Mouse (Mus musculus) midbrain, embryonic 14.5 days (tissue): Measurements from ENCODE around the gene Syt7. TPM values are rescaled to one million over a fixed set of nuclear protein-coding genes. Genes with fewer than 3 reads are reported as not detected.
A peak's percentile ranks its signal among the peaks of the same experiment; 100 is the strongest.

Experiments
- ATAC-seq: fragments of 200-750 bp; cut with Nextera tagmentation; 2 replicates; pipeline ENCODE4 v1.8.0; 2017; ENCODE audit warnings: moderate number of reproducible peaks, moderate library complexity; ENCODE audit not compliant: low FRiP score, low TSS enrichment
- DNase-seq: peaks from one replicate; pipeline ENCODE4 v3.0.0-alpha.2; 2015
- H3K27ac ChIP-seq: fragments of 300-500 bp; sonication (generic); replicated peaks from 2 replicates; pipeline ENCODE4 v1.5.1; 2014; ENCODE audit warnings: mild to moderate bottlenecking, low read depth, low read length, moderate library complexity
- H3K27me3 ChIP-seq: fragments of 300-500 bp; sonication (generic); 2 replicates; pipeline ENCODE4 v1.6.1; 2014; ENCODE audit warnings: low read length, control low read depth, mixed read lengths; ENCODE audit not compliant: control insufficient read depth, insufficient read depth
- H3K36me3 ChIP-seq: fragments of 300-500 bp; sonication (generic); 2 replicates; pipeline ENCODE4 v1.6.1; 2014; ENCODE audit warnings: low read length, control low read depth; ENCODE audit not compliant: control insufficient read depth, insufficient read depth
- H3K4me1 ChIP-seq: fragments of 300-500 bp; sonication (generic); 2 replicates; pipeline ENCODE4 v1.6.1; 2014; ENCODE audit warnings: mild to moderate bottlenecking, antibody characterized with exemption, low read length, control low read depth; ENCODE audit not compliant: control insufficient read depth, insufficient read depth
- H3K4me2 ChIP-seq: fragments of 300-500 bp; sonication (generic); 2 replicates; pipeline ENCODE4 v1.6.1; 2014; ENCODE audit warnings: mild to moderate bottlenecking, low read length, moderate library complexity
- H3K4me3 ChIP-seq: fragments of 300-500 bp; sonication (generic); replicated peaks from 2 replicates; pipeline ENCODE4 v1.5.1; 2014; ENCODE audit warnings: low read depth, low read length
- H3K9ac ChIP-seq: fragments of 300-500 bp; sonication (generic); replicated peaks from 2 replicates; pipeline ENCODE4 v1.6.1; 2014; ENCODE audit warnings: mild to moderate bottlenecking, low read length, moderate library complexity
- H3K9me3 ChIP-seq: fragments of 300-500 bp; sonication (generic); 2 replicates; pipeline ENCODE4 v1.6.1; 2016; ENCODE audit warnings: low read length, control low read depth, mixed read lengths; ENCODE audit not compliant: control insufficient read depth
- WGBS: fragments of 180-500 bp; shearing (Covaris S2); extraction: QIAGEN DNeasy Blood & Tissue Kit; methylation state at CpG from one replicate; pipeline ENCODE4 v1.1.7; 2014; 5-methylcytosine and 5-hydroxymethylcytosine counted together
- polyA plus RNA-seq: library from polyadenylated mRNA; unstranded; fragments of >200 nt; fragmentation: Nextera tagmentation; extraction: Ambion mirVana; gene quantifications from 2 replicates; pipeline ENCODE4 v1.2.1, GENCODE M21; 2014

Gene Syt7
- polyA plus RNA-seq, 1 experiment from 2014 or later, result 10.1 TPM

GRCm38 (mm10) chr19:10469171-10469658 lies 80.3 kb downstream of the Syt7 start:
- H3K27ac ChIP-seq, result no peak overlapping the region
- H3K4me2 ChIP-seq, result no peak overlapping the region
- no peaks in the 10 kb centered on the region for H3K9me3 ChIP-seq
- H3K4me1 ChIP-seq, result peaks cover 2% of the 10 kb centered on the region; the same call in 1 of the 2 replicates
- no peaks in the 10 kb centered on the region for H3K36me3 ChIP-seq
- H3K27me3 ChIP-seq, result no peaks in the 10 kb centered on the region
- 71% methylated on average over 8 of the region's 8 CpGs for WGBS
- DNase-seq (no peak), ATAC-seq (no peak)
- no peak overlapping the region for H3K9ac ChIP-seq
- H3K4me3 ChIP-seq, result no peak overlapping the region

GRCm38 (mm10) chr19:10472958-10473357 lies 84.1 kb downstream of the Syt7 start:
- no peaks in the 10 kb centered on the region for H3K4me1 ChIP-seq
- H3K27ac ChIP-seq, result no peak overlapping the region
- 74% methylated on average over 3 of the region's 3 CpGs for WGBS
- no peak overlapping the region for H3K4me2 ChIP-seq
- no peak for ATAC-seq
- H3K27me3 ChIP-seq, result no peaks in the 10 kb centered on the region
- H3K9ac ChIP-seq, result no peak overlapping the region
- no peak overlapping the region for H3K4me3 ChIP-seq
- no peaks in the 10 kb centered on the region for H3K36me3 ChIP-seq
- no peak for DNase-seq
- no peaks in the 10 kb centered on the region for H3K9me3 ChIP-seq

GRCm38 (mm10) chr19:10473779-10474178 lies 84.9 kb downstream of the Syt7 start:
- Histone ChIP-seq H3K27me3 (no peaks in the 10 kb centered on the region), H3K36me3 (no peaks in the 10 kb centered on the region), H3K9ac (no peak overlapping the region), H3K4me1 (no peaks in the 10 kb centered on the region), H3K27ac (no peak overlapping the region), H3K9me3 (no peaks in the 10 kb centered on the region), H3K4me3 (no peak overlapping the region), H3K4me2 (no peak overlapping the region)
- WGBS, result 21% methylated on average over 6 of the region's 6 CpGs
- ATAC-seq (no peak), DNase-seq (no peak)

DNA sequence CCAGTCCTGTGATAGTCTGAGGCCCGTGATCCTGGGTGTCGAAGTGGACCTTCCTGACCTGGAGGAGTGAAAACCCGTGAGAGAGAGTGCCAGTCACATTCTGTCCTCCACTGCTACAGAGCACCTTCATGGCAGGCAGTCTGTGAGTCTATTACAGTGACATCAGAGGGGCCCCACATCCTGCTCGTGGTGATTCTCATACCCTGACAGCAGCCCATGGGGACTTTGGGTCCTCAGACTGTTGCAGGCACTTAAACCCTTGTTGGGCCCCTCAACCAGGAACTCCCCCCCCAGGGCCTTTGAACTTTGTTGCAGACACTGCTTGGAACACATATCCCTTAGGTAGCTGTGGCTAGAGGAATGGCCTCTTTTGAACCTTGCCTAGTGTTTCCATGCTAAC lies 90.7 kb downstream of the Syt7 start:
- no peak overlapping the region for H3K4me3 ChIP-seq
- no peak for DNase-seq
- no peaks in the 10 kb centered on the region for H3K9me3 ChIP-seq
- 77% methylated on average over 4 of the region's 4 CpGs for WGBS
- H3K4me1 ChIP-seq, result peaks cover 13% of the 10 kb centered on the region
- no peak overlapping the region for H3K9ac ChIP-seq
- no peaks in the 10 kb centered on the region for H3K27me3 ChIP-seq
- ATAC-seq, result no peak
- H3K27ac ChIP-seq, result no peak overlapping the region
- no peak overlapping the region for H3K4me2 ChIP-seq
- H3K36me3 ChIP-seq, result no peaks in the 10 kb centered on the region

- 18% methylated on average over 6 of the region's 6 CpGs for WGBS
- H3K4me3 ChIP-seq, result no peak within 1 kb of the TSS
- H3K4me2 ChIP-seq, result 0 out of 2 replicates have a peak within 1 kb of the TSS, but pooled peaks have one; percentile 5
- H3K9me3 ChIP-seq, result no peaks in the 10 kb centered on the region
- DNase-seq (peak; percentile 78), ATAC-seq (peak; percentile 46; the same call in 1 of the 2 replicates)
- H3K36me3 ChIP-seq, result no peaks in the 10 kb centered on the region
- H3K27ac ChIP-seq, result 0 out of 2 replicates have a peak within 1 kb of the TSS, but pooled peaks have one; percentile 13
- no peaks in the 10 kb centered on the region for H3K27me3 ChIP-seq
- H3K4me1 ChIP-seq, result peaks cover 13% of the 10 kb centered on the region
- H3K9ac ChIP-seq, result no peak within 1 kb of the TSS
Observed at GRCm38 (mm10) chr19:10482703-10483102, 93.8 kb downstream of the Syt7 start, which contains the start of gene Ppp1r32. Gene Ppp1r32, minus strand, starts transcription at chr19:10482928.

DNA sequence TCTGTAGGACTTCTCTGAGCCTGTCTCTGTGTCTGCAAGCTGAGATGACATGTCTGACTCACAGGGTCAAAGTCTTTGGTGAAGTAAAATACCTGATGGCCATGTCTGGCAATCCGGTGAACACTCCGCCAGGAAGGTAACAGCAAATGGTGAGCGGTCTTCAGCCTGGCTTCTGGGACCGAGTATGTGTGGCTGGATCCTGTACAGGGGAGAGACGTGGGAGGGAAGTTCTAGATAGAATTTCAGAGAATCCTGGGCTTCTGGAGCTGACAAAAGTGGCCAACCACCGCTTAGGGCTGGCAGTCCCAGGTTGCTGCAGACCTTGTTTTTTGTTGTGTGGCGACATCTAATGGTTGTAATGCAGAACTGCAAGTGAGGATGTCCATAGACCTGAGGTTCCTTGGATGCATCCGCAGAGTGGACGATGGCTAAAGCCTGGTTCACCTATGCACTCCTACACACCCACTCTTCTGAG lies 97.4 kb downstream of the Syt7 start:
- 19% methylated on average over 9 of the region's 9 CpGs for WGBS

DNA sequence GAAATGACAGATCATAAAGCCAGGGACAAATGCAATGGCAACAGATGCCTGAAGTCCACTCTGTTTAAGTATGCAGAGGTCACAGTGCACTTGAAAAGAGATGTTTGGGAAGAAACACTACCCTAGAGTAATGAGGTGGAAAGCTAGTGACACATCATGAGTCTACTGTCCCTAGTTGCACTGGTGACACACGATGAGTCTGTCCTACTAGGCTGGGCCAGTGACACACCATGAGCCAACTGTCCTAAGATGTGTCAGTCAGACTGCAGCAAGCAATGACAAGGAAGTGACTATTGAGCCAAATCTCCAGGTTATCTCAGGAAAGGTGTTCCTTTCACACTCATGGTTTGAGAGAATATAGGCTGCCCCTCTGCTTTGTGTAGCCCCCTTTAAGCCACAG lies 106.8 kb downstream of the Syt7 start:
- ATAC-seq (no peak), DNase-seq (no peak)
- Histone ChIP-seq H3K27ac (no peak overlapping the region), H3K4me1 (peaks cover 6% of the 10 kb centered on the region), H3K9me3 (no peaks in the 10 kb centered on the region), H3K4me2 (no peak overlapping the region), H3K9ac (no peak overlapping the region), H3K36me3 (peaks cover 13% of the 10 kb centered on the region), H3K4me3 (no peak overlapping the region), H3K27me3 (no peaks in the 10 kb centered on the region)
- WGBS, result 97% methylated on average over 1 of the region's 1 CpGs

More for the DNA sequence above, 97.4 kb downstream of the Syt7 start:
- peaks cover 13% of the 10 kb centered on the region for H3K4me1 ChIP-seq
- H3K27ac ChIP-seq, result no peak overlapping the region
- H3K36me3 ChIP-seq, result no peaks in the 10 kb centered on the region
- no peak overlapping the region for H3K9ac ChIP-seq
- peak; percentile 82 for ATAC-seq
- DNase-seq, result peak; percentile 90
- no peaks in the 10 kb centered on the region for H3K27me3 ChIP-seq
- no peak overlapping the region for H3K4me3 ChIP-seq
- H3K9me3 ChIP-seq, result no peaks in the 10 kb centered on the region
- H3K4me2 ChIP-seq, result no peak overlapping the region

DNA sequence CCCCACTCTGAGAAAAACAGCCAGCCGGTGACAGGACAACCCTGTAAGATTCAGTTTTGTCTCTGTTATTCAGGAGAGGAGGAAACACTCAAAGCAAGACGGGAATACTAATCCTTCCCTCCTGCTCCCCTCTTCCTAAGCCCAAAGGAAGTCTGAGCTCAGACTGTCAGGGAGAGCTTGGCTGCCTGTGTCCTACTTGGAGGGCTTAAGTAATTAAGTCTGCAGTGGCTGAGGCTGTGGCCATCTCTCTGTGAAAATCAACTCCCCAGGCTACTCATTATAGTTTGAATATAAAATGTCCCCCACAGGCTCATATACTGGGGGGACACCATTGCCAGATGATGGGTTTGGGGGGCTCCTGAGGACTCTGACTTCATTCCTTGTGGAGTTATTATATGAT lies 108.1 kb downstream of the Syt7 start:
- no peak overlapping the region for H3K4me2 ChIP-seq
- H3K4me3 ChIP-seq, result no peak overlapping the region
- H3K9me3 ChIP-seq, result no peaks in the 10 kb centered on the region
- H3K36me3 ChIP-seq, result peaks cover 26% of the 10 kb centered on the region
- H3K27ac ChIP-seq, result peak overlapping the region; percentile 50
- 39% methylated on average over 2 of the region's 2 CpGs for WGBS
- H3K9ac ChIP-seq, result no peak overlapping the region; the same call in 1 of the 2 replicates
- ATAC-seq (peak; percentile 37; the same call in 1 of the 2 replicates), DNase-seq (peak; percentile 29)
- H3K4me1 ChIP-seq, result peaks cover 6% of the 10 kb centered on the region
- H3K27me3 ChIP-seq, result no peaks in the 10 kb centered on the region

- H3K27me3 ChIP-seq, result no peaks in the 10 kb centered on the region
- H3K36me3 ChIP-seq, result peaks cover 28% of the 10 kb centered on the region
- peaks cover 6% of the 10 kb centered on the region for H3K4me1 ChIP-seq
- H3K4me2 ChIP-seq, result no peak overlapping the region
- DNase-seq, result no peak
- no peak overlapping the region for H3K4me3 ChIP-seq
- WGBS, result 55% methylated on average over 8 of the region's 8 CpGs
- no peaks in the 10 kb centered on the region for H3K9me3 ChIP-seq
- H3K9ac ChIP-seq, result no peak overlapping the region
- peak overlapping the region; percentile 50; the same call in 1 of the 2 replicates for H3K27ac ChIP-seq
- ATAC-seq, result no peak
Observed at GRCm38 (mm10) chr19:10497512-10498160, 108.7 kb downstream of the Syt7 start.
